Mouse (Mus musculus) heart, embryonic 10.5 days (tissue): ENCODE data around the gene Znrf4. TPM values are rescaled to one million over a fixed set of nuclear protein-coding genes. Genes with fewer than 3 reads are reported as not detected.

Experiments
- DNase-seq: peaks from one replicate; pipeline ENCODE4 v3.0.0-alpha.2; 2017; ENCODE audit warnings: low spot score
- H3K27ac ChIP-seq: fragments of 300-500 bp; sonication (generic); 2 replicates; pipeline ENCODE4 v1.5.1; 2016; ENCODE audit warnings: mild to moderate bottlenecking
- H3K27me3 ChIP-seq: fragments of 300-500 bp; sonication (generic); 2 replicates; pipeline ENCODE4 v1.6.1; 2016; ENCODE audit warnings: mild to moderate bottlenecking; ENCODE audit not compliant: poor library complexity, insufficient read depth, severe bottlenecking
- H3K36me3 ChIP-seq: fragments of 300-500 bp; sonication (generic); 2 replicates; pipeline ENCODE4 v1.6.1; 2016; ENCODE audit warnings: mild to moderate bottlenecking, moderate library complexity
- H3K4me1 ChIP-seq: fragments of 300-500 bp; sonication (generic); 2 replicates; pipeline ENCODE4 v1.6.1; 2016; ENCODE audit warnings: mild to moderate bottlenecking
- H3K4me3 ChIP-seq: fragments of 300-500 bp; sonication (generic); 2 replicates; pipeline ENCODE4 v1.5.1; 2016; ENCODE audit warnings: mild to moderate bottlenecking, moderate library complexity
- H3K9me3 ChIP-seq: fragments of 300-500 bp; sonication (generic); 2 replicates; pipeline ENCODE4 v1.6.1; 2016; ENCODE audit warnings: mild to moderate bottlenecking, moderate library complexity
- WGBS: fragments of 180-500 bp; shearing (Covaris S2); methylation state at CpG from one replicate; pipeline ENCODE4 v1.1.7; 2016; 5-methylcytosine and 5-hydroxymethylcytosine counted together
- polyA plus RNA-seq: library from polyadenylated mRNA; unstranded; fragments of >200 nt; fragmentation: Nextera tagmentation; extraction: Ambion mirVana; gene quantifications from 2 replicates; pipeline ENCODE4 v1.2.1, GENCODE M21; 2016

Znrf4 gene
- polyA plus RNA-seq, 1 experiment from 2014 or later, result not detected

DNA sequence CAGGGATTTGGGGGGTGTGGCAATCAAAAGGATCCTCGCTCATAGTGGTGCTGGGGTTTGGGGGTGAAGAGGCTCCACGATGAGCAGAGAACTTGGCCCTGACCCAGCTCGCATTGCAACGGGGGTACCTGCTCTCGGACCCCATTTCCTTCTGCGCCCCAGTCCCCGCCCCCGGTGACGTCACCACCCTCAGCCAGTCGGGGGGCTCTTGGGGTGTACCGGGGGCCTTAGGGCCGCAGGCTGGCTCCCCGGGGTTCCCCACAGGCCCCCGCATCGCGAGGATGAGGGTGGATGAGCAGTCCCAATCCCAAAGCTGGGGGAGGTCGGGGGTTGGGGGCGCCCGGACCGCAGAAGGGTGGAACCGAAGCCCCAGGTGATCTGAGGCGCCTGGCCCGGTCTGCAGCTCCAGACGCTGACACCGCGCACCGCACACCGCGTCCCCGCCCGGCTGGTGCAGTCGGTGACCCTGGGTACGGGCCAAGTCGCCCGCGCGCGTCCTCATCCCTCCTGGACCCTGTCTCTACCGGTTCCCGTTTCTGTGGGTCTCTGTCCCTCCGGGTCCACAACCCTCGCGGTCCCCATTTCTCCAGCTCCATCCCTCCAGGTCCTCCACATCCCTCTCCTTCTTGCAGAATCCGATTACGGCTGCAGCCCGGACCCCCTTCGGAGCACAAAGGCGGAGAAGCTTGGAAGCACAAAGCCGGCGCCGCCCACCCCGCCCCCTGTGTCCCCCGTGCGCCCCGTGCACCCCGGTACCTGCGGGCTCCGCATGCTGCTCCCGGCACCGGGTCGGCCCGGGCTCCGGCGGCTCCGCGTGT is 36.4 kb downstream of the Znrf4 start:
- under 1% methylated on average over 66 of the region's 66 CpGs for WGBS
- no peak for DNase-seq
- H3K4me3 ChIP-seq, result peak overlapping the region; percentile 70
- peak overlapping the region; percentile 91 for H3K27ac ChIP-seq
- no peaks in the 10 kb centered on the region for H3K36me3 ChIP-seq
- peaks cover 67% of the 10 kb centered on the region for H3K27me3 ChIP-seq
- H3K9me3 ChIP-seq, result no peaks in the 10 kb centered on the region; the same call in 1 of the 2 replicates
- peaks cover 58% of the 10 kb centered on the region for H3K4me1 ChIP-seq

GRCm38 (mm10) chr17:56474831-56475581 is 37.2 kb downstream of the Znrf4 start:
- 2% methylated on average over 24 of the region's 24 CpGs for WGBS
- peaks cover 65% of the 10 kb centered on the region for H3K4me1 ChIP-seq
- H3K27ac ChIP-seq, result peak overlapping the region; percentile 91
- H3K4me3 ChIP-seq, result peak overlapping the region; percentile 70
- H3K27me3 ChIP-seq, result peaks cover 71% of the 10 kb centered on the region
- H3K9me3 ChIP-seq, result no peaks in the 10 kb centered on the region; the same call in 1 of the 2 replicates
- no peak for DNase-seq
- H3K36me3 ChIP-seq, result no peaks in the 10 kb centered on the region

- Histone ChIP-seq H3K27ac (peak overlapping the region; percentile 30), H3K27me3 (peaks cover 71% of the 10 kb centered on the region), H3K36me3 (no peaks in the 10 kb centered on the region), H3K4me1 (peaks cover 68% of the 10 kb centered on the region), H3K9me3 (no peaks in the 10 kb centered on the region; the same call in 1 of the 2 replicates), H3K4me3 (peak overlapping the region; percentile 70)
- DNase-seq, result no peak
- WGBS, result 5% methylated on average over 32 of the region's 32 CpGs
Measured at GRCm38 (mm10) chr17:56474311-56474830, 37.9 kb downstream of the Znrf4 start.

- Histone ChIP-seq H3K9me3 (no peaks in the 10 kb centered on the region; the same call in 1 of the 2 replicates), H3K36me3 (0 out of 2 replicates have a peak, but pooled peaks cover 2% of the 10 kb centered on the region), H3K27me3 (peaks cover 66% of the 10 kb centered on the region), H3K4me3 (peak overlapping the region; percentile 70), H3K27ac (peak overlapping the region; percentile 57; the same call in 1 of the 2 replicates), H3K4me1 (peaks cover 73% of the 10 kb centered on the region)
- WGBS, result 4% methylated on average over 11 of the region's 11 CpGs
- no peak for DNase-seq
Measured at GRCm38 (mm10) chr17:56473611-56473905, 38.7 kb downstream of the Znrf4 start.

DNA sequence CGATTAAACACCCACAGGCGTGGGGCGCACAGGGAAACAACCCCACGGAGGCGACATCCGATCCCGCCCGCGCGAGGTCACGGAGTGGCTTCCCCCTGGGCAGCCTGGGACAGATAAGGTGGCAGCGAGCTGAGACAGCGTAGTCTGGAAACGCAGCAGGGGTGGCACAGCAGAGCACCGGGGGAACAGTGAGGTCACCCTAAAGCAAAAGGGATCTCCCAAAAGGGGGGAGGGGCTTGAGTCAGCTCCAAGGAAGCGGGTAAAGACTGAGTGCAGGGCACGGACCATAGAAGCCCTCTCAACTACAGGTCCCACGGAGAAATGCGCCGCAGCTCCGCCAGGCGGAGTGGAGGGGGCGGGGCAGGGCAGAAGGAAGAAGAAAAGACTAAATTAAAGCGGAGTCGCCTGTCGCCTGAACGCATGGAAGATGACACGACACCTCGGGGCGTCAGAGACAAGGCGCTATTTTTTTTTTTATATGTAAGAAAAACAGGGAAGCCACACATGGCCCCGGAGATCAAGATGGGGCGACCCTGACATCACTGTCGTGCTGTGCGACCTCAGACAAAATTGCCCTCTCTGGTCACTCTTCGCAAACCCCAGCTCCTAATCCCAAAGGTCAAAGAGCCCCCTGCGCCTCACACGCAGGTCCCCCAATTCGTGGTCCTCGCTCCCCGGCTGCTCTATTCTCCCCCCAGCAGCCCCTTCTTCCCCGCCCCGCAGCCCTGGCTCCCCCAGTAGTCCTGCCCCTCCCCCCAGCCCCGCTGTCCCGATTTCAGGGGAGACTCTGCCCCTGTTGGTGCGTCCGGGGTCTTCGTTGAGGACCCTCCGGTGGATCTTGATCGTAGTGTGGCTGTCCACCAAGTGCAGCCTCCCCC is 39.3 kb downstream of the Znrf4 start:
- Histone ChIP-seq H3K4me3 (peak overlapping the region; percentile 70), H3K9me3 (no peaks in the 10 kb centered on the region; the same call in 1 of the 2 replicates), H3K27me3 (peaks cover 61% of the 10 kb centered on the region), H3K4me1 (peaks cover 75% of the 10 kb centered on the region), H3K27ac (peak overlapping the region; percentile 59), H3K36me3 (0 out of 2 replicates have a peak, but pooled peaks cover 6% of the 10 kb centered on the region)
- 3% methylated on average over 50 of the region's 50 CpGs for WGBS
- DNase-seq, result no peak

DNA sequence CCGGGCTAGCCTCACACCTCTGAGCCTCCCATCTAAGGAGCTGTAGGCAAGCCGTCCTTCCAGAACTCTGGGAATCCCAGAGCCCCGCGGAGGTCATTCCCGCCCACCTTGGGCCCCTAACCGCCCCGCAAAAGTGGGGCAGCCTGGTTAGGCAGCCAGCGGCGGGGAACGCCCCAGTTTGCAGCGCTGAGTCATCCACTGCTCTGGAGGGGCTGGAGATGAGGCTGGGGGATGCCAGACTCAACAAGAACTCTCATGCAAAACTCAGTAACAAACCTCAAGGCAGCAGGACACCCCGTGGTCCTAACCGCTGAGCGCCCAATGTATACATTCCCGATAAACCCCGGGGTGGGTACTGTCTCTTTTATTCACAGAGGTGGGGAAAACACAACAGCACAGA is 40.1 kb downstream of the Znrf4 start:
- Histone ChIP-seq H3K4me3 (peak overlapping the region; percentile 70; the same call in 1 of the 2 replicates), H3K9me3 (no peaks in the 10 kb centered on the region; the same call in 1 of the 2 replicates), H3K4me1 (peaks cover 84% of the 10 kb centered on the region), H3K27me3 (peaks cover 53% of the 10 kb centered on the region), H3K36me3 (0 out of 2 replicates have a peak, but pooled peaks cover 6% of the 10 kb centered on the region), H3K27ac (no peak overlapping the region)
- 6% methylated on average over 16 of the region's 16 CpGs for WGBS
- DNase-seq, result no peak

DNA sequence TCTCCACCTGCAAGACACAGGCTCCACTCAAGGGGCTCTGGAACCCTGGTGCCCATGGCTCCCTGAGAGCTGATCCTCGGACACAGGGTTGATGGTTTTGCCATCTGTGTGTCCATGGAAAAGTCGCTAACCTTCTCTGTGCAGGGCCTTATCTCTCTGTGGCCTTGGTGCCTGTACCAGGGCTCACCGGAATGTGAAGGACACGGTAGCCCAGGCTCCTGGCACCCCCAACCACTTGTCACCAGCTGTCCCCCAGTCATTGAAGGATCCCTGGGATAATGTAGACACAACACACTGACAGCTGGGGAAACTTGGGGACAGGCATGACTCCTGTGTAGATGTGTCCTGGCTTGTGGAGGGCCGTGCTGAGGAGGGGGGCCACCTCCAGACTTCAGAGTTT is 41.1 kb downstream of the Znrf4 start:
- Histone ChIP-seq H3K4me3 (no peak overlapping the region), H3K27me3 (peaks cover 50% of the 10 kb centered on the region), H3K27ac (no peak overlapping the region), H3K36me3 (0 out of 2 replicates have a peak, but pooled peaks cover 6% of the 10 kb centered on the region), H3K9me3 (no peaks in the 10 kb centered on the region), H3K4me1 (peaks cover 87% of the 10 kb centered on the region)
- 72% methylated on average over 5 of the region's 5 CpGs for WGBS
- DNase-seq, result no peak

DNA sequence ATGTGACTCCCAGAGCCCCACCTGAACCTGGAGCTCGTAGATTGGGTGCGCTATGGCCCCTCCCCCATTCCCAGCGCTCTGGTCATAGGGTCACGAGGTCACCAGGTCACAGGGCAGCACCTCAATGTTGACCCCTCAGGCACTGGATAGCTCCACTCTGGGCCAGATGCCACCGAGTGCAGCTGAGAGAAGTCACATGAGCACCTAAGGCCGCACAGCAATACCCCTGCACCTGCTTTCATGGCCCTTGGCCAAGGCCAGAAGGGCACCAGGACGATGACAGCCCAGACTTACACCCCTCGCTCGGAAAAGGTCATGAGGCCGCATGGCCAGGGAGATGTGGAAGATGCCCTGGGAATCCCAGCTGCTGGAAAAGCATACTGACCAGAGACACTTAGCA is 41.7 kb downstream of the Znrf4 start:
- no peaks in the 10 kb centered on the region for H3K9me3 ChIP-seq
- H3K27ac ChIP-seq, result peak overlapping the region; percentile 88; the same call in 1 of the 2 replicates
- DNase-seq, result no peak
- peaks cover 84% of the 10 kb centered on the region for H3K4me1 ChIP-seq
- WGBS, result 19% methylated on average over 10 of the region's 10 CpGs
- 0 out of 2 replicates have a peak, but pooled peaks cover 6% of the 10 kb centered on the region for H3K36me3 ChIP-seq
- H3K27me3 ChIP-seq, result peaks cover 48% of the 10 kb centered on the region
- peak overlapping the region; percentile 66 for H3K4me3 ChIP-seq

DNA sequence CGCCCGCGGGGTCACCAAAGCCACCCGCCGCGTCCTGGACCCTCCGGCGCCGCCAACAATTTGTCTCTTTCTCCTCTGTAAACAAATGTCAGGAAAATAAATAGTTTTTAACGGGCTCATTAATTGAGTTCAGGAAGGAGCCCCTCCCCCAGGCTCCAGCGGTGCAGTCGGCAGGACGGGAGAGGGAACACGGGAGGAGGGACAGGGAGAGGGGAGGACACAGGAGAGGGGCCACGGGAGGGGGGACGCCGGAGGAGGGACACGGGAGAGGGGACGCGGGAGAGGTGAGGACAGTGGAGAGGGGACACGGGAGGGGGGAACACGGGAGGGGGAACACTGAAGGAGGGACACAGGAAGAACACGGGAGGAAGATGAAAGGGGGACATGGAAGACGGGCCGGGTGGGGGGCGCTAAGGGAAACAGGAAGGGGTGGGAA is 42.2 kb downstream of the Znrf4 start:
- 2% methylated on average over 24 of the region's 26 CpGs for WGBS
- no peak for DNase-seq
- H3K27me3 ChIP-seq, result peaks cover 43% of the 10 kb centered on the region

DNA sequence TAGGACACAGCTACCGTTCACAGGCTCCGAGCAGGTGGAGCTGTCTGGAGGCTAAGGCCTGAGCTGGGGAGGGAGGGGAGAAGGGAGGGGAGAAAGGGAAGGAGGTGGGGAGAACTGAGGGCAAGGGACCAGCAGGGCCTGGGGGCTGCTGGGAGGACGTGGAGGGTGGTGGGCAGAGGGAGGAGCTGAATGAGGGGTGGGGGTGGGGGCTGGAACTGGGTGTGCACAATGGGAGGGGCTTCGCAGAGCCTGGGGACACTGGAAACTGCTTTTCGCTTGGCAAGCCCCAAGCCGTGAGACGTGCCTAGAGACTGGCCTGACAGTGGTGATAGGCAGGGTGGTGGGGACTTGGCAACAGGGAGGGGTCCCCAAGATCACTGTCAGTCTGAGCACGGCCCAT is 43.0 kb downstream of the Znrf4 start:
- Histone ChIP-seq H3K9me3 (no peaks in the 10 kb centered on the region), H3K36me3 (0 out of 2 replicates have a peak, but pooled peaks cover 6% of the 10 kb centered on the region), H3K27ac (peak overlapping the region; percentile 88), H3K4me3 (peak overlapping the region; percentile 66), H3K27me3 (peaks cover 35% of the 10 kb centered on the region), H3K4me1 (peaks cover 71% of the 10 kb centered on the region)
- no peak for DNase-seq
- 19% methylated on average over 8 of the region's 8 CpGs for WGBS

More for the DNA sequence above, 42.2 kb downstream of the Znrf4 start:
- H3K27ac ChIP-seq, result peak overlapping the region; percentile 88
- no peaks in the 10 kb centered on the region for H3K9me3 ChIP-seq
- peak overlapping the region; percentile 66 for H3K4me3 ChIP-seq
- H3K36me3 ChIP-seq, result 0 out of 2 replicates have a peak, but pooled peaks cover 6% of the 10 kb centered on the region
- H3K4me1 ChIP-seq, result peaks cover 79% of the 10 kb centered on the region

GRCm38 (mm10) chr17:56468870-56469269 is 43.4 kb downstream of the Znrf4 start:
- no peaks in the 10 kb centered on the region for H3K9me3 ChIP-seq
- peak overlapping the region; percentile 88 for H3K27ac ChIP-seq
- H3K27me3 ChIP-seq, result peaks cover 31% of the 10 kb centered on the region
- peak; percentile 89 for DNase-seq
- H3K36me3 ChIP-seq, result 0 out of 2 replicates have a peak, but pooled peaks cover 6% of the 10 kb centered on the region
- WGBS, result 37% methylated on average over 7 of the region's 7 CpGs
- H3K4me3 ChIP-seq, result peak overlapping the region; percentile 66
- peaks cover 69% of the 10 kb centered on the region for H3K4me1 ChIP-seq

GRCm38 (mm10) chr17:56468380-56468779 is 43.9 kb downstream of the Znrf4 start:
- Histone ChIP-seq H3K9me3 (no peaks in the 10 kb centered on the region), H3K4me1 (peaks cover 69% of the 10 kb centered on the region), H3K36me3 (0 out of 2 replicates have a peak, but pooled peaks cover 6% of the 10 kb centered on the region), H3K27ac (peak overlapping the region; percentile 88; the same call in 1 of the 2 replicates), H3K4me3 (peak overlapping the region; percentile 66), H3K27me3 (peaks cover 26% of the 10 kb centered on the region)
- WGBS, result 86% methylated on average over 9 of the region's 9 CpGs
- DNase-seq, result no peak
